Mouse (Mus musculus) heart, postnatal 0 days (tissue): Measurements from ENCODE around the gene Gm14399. TPM values are rescaled to one million over a fixed set of nuclear protein-coding genes. Genes with fewer than 3 reads are reported as not detected.

Experiments used
- polyA plus RNA-seq: library from polyadenylated mRNA; unstranded; fragments of >200 nt; fragmentation: Nextera tagmentation; extraction: Ambion mirVana; gene quantifications from 2 replicates; pipeline ENCODE4 v1.2.1, GENCODE M21; 2015
- total RNA-seq: library from RNA; depleted of rRNA; stranded (reverse); fragments of >200 nt; gene quantifications from 2 replicates; pipeline ENCODE4 v1.2.3, GENCODE M21; 2014; ENCODE audit warnings: low replicate concordance; rRNA removed

Gm14399 gene
- total and polyA plus RNA-seq, 2 experiments from 2014 or later = 3.6 to 16.4 TPM

Other genes with a start within 250 kb of the Gm14399 start
- not detected in 2 replicates for gene Gm14444, start 131.8 kb downstream of the Gm14399 start, total RNA-seq
- not detected in 2 replicates for gene Gm14444, start 131.8 kb downstream of the Gm14399 start, polyA plus RNA-seq
- not detected in 2 replicates for gene Gm14393, start 74.2 kb downstream of the Gm14399 start, total RNA-seq
- 0.74 and 1.8 TPM in 2 replicates for gene Gm14393, start 74.2 kb downstream of the Gm14399 start, polyA plus RNA-seq
- 7.5 TPM in 1 of 2 replicates, not detected in the other for gene Gm14443, start 33.9 kb upstream of the Gm14399 start, total RNA-seq
- gene Gm14443, start 33.9 kb upstream of the Gm14399 start, polyA plus RNA-seq = 0.16 and 0.26 TPM in 2 replicates
- 5.3 and 7.5 TPM in 2 replicates for gene Gm14391, start 64.9 kb upstream of the Gm14399 start, total RNA-seq
- 3.8 and 6.3 TPM in 2 replicates for gene Gm14391, start 64.9 kb upstream of the Gm14399 start, polyA plus RNA-seq
- 2.9 TPM in 1 of 2 replicates, not detected in the other for gene Gm14440, start 133.1 kb upstream of the Gm14399 start, total RNA-seq
- not detected in 2 replicates for gene Gm14440, start 133.1 kb upstream of the Gm14399 start, polyA plus RNA-seq
- 3.4 and 3.6 TPM in 2 replicates for gene Gm4631, start 196.2 kb upstream of the Gm14399 start, total RNA-seq
- gene Gm4631, start 196.2 kb upstream of the Gm14399 start, polyA plus RNA-seq = 4.7 and 5.7 TPM in 2 replicates
- 0.54 and 2.5 TPM in 2 replicates for gene Zfp968, start 230.4 kb upstream of the Gm14399 start, total RNA-seq
- gene Zfp968, start 230.4 kb upstream of the Gm14399 start, polyA plus RNA-seq = 5.3 and 6.3 TPM in 2 replicates